Mouse (Mus musculus): ENCODE measurements around the gene Rexo1.
A peak's percentile ranks its signal among the peaks of the same experiment; 100 is the strongest.

DNA sequence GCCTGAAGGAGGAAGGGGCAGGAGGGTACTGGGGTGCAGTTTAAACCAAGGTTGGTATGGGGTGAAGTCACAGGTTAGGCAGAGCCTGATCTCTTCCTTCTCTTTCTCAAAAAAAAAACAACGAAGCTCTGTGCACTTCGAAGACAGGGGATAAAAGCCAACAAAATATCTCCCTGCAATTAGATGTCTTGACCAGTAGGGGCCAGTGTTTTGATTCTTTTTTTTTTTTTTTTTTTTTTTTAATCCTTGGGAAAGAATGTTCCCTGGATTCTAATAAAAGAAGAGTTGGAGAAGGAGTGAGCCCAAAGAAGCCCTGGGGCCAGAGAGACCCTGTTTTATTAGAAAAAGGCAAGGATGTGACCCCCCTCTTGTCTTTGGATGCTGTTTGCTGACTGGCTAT is 42.1 kb downstream of the Rexo1 start:
- TF ChIP-seq ZNF384 (IDR thresholded peaks at IDR 0.05; ENCODE audit: low read depth, low read length) = peak; percentile 99
- peak; percentile 40; the same call in 1 of the 2 replicates for TF ChIP-seq MAFK (IDR thresholded peaks at IDR 0.05; ENCODE audit: insufficient read depth, low read depth, low read length)
